Mouse (Mus musculus) brain, embryonic 14.5 days (tissue): Measurements from ENCODE around the gene Olfr1308.

Experiments
- CTCF ChIP-seq: fragments of 200-500 bp; IDR thresholded peaks from 2 replicates; pipeline ENCODE4 v1.5.1; 2012; ENCODE audit warnings: inconsistent platforms, mild to moderate bottlenecking, moderate library complexity, borderline replicate concordance; ENCODE audit not compliant: insufficient read depth, insufficient read length; ENCODE audit errors: extremely low read depth
- POLR2A ChIP-seq: fragments of 200-500 bp; IDR thresholded peaks from 2 replicates; pipeline ENCODE4 v1.6.1; 2012; ENCODE audit warnings: mild to moderate bottlenecking, inconsistent platforms, borderline replicate concordance; ENCODE audit not compliant: poor library complexity, insufficient read depth, insufficient read length, severe bottlenecking; ENCODE audit errors: extremely low read depth

GRCm38 (mm10) chr2:111916171-111916570, 48.6 kb downstream of the Olfr1308 start, which contains the start of gene Olfr1306:
- no peak for TF ChIP-seq POLR2A
- TF ChIP-seq CTCF: no peak
